Mouse (Mus musculus) layer of hippocampus, adult 6 months (tissue): ENCODE measurements around the gene Sh3rf3. TPM values are rescaled to one million over a fixed set of nuclear protein-coding genes. Genes with fewer than 3 reads are reported as not detected.

Source experiments
- long read RNA-seq, 2 experiments: library from polyadenylated mRNA; unstranded; transcript quantifications; one replicate each; pipeline ENCODE4 v2.0.0; 2019 to 2020
- microRNA-seq: library from miRNA; unstranded; fragments of <30 nt; microRNA quantifications from one replicate; pipeline ENCODE4 v1.2.0, GENCODE M21; 2020
- polyA plus RNA-seq: library from polyadenylated mRNA; unstranded; fragments of <200 nt; fragmentation: Nextera tagmentation; gene quantifications from 2 replicates; pipeline ENCODE4 v1.2.3, GENCODE M21; 2021

The Sh3rf3 gene
- 5.1 and 5.6 TPM in 2 replicates for polyA plus RNA-seq
- long read RNA-seq, experiment 1, partial matches to known transcripts = 1 of 2 reads
- long read RNA-seq, experiment 1, other reads (novel, unspliced or antisense) = 1 of 2 reads
- long read RNA-seq, experiment 2, partial matches to known transcripts = 2 of 10 reads
- long read RNA-seq, experiment 2, other reads (novel, unspliced or antisense) = 8 of 10 reads

DNA sequence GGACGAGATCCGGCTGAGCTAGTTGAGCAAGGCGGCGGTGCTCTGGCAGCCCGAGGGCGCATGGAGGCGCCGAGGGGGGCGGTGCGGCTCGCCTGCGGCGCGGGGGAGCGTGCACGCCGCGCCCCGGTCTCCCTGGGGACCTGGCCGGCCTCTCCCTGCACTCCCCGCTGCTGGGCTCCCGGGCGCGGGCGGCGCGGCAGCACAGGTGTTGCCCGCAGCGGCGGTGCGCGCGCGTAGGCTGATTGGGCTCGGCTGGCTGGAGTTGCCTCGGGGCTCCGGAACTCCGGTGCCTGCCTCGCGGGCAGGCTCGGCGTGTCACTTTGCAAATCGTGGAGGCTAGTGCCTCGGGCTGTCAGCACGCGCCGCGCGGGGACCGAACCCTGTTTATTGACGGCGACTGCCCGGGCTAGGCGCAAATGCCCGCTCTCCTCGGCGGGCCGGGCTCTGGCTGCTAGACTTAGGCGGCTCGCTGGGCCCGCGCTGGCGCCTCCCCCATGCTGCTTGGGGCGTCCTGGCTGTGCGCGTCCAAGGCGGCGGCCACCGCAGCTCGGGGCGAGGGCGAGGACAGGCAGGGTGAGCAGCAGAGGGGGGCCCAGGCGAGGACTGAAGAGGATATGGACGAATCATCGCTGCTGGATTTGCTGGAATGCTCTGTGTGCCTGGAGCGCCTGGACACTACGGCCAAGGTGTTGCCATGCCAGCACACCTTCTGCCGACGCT, at the start of gene Sh3rf3:
Sh3rf3 (plus strand) TSS at position 279 of the 720 bp plus-strand sequence.

Small RNAs within 50 kb of the gene (microRNA-seq; reads per million reads assigned to microRNA genes)
- gene Gm27672 = not detected

Other genes starting within 250 kb of the Sh3rf3 start
- 0.08 and 0.18 TPM in 2 replicates for gene Edar, start 137.7 kb upstream of the Sh3rf3 start, polyA plus RNA-seq
- gene Gm17542, start 95.1 kb upstream of the Sh3rf3 start, polyA plus RNA-seq = not detected in 2 replicates